Mouse (Mus musculus) heart, embryonic 14.5 days (tissue): ENCODE measurements around the gene Cnr2. TPM values are rescaled to one million over a fixed set of nuclear protein-coding genes. Genes with fewer than 3 reads are reported as not detected.
"Not testable (repeated sequence)": the region's sequence is repeated elsewhere in the genome, so short reads cannot be mapped to it uniquely, and the experiment has no call there.

Source experiments
- ATAC-seq: fragments of 200-750 bp; cut with Nextera tagmentation; 2 replicates; pipeline ENCODE4 v1.8.0; 2017; ENCODE audit warnings: low read depth, moderate TSS enrichment; ENCODE audit not compliant: insufficient number of reproducible peaks, insufficient read depth, low FRiP score
- H3K27ac ChIP-seq, 2 experiments: fragments of 200-500 bp in 1 of 2; fragments of 300-500 bp in 1 of 2; sonication (generic) in 1 of 2; replicated peaks in 1 of 2; 2 replicates each; pipeline ENCODE4 v1.5.1; 2012 to 2014; ENCODE audit warnings: low read depth in 2 of 2, low read length in 2 of 2, control low read depth in 1 of 2, mild to moderate bottlenecking in 1 of 2, mixed read lengths in 1 of 2; ENCODE audit not compliant: control insufficient read depth in 1 of 2, insufficient read depth in 1 of 2
- H3K27me3 ChIP-seq: fragments of 300-500 bp; sonication (generic); 2 replicates; pipeline ENCODE4 v1.6.1; 2014; ENCODE audit warnings: mild to moderate bottlenecking, low read length, control low read depth; ENCODE audit not compliant: control insufficient read depth, insufficient read depth
- H3K36me3 ChIP-seq: fragments of 300-500 bp; sonication (generic); 2 replicates; pipeline ENCODE4 v1.6.1; 2014; ENCODE audit warnings: mild to moderate bottlenecking, control low read depth, low read length, mixed read lengths; ENCODE audit not compliant: control insufficient read depth, insufficient read depth
- H3K4me1 ChIP-seq, 2 experiments: fragments of 200-500 bp in 1 of 2; fragments of 300-500 bp in 1 of 2; sonication (generic) in 1 of 2; 2 replicates each; pipeline ENCODE4 v1.6.1; 2012 to 2014; ENCODE audit warnings: low read length in 2 of 2, control low read depth in 1 of 2, mixed read lengths in 1 of 2; ENCODE audit not compliant: control insufficient read depth in 2 of 2, insufficient read depth in 2 of 2
- H3K4me2 ChIP-seq: fragments of 300-500 bp; sonication (generic); 2 replicates; pipeline ENCODE4 v1.6.1; 2014; ENCODE audit warnings: mild to moderate bottlenecking, low read length
- H3K4me3 ChIP-seq, 2 experiments: fragments of 200-500 bp in 1 of 2; fragments of 300-500 bp in 1 of 2; sonication (generic) in 1 of 2; 2 replicates each; pipeline ENCODE4 v1.5.1; 2012 to 2014; ENCODE audit warnings: low read length in 2 of 2, mild to moderate bottlenecking in 2 of 2, control low read depth in 1 of 2, low read depth in 1 of 2, moderate library complexity in 1 of 2; ENCODE audit not compliant: control insufficient read depth in 1 of 2, insufficient read depth in 1 of 2
- H3K9ac ChIP-seq: fragments of 300-500 bp; sonication (generic); 2 replicates; pipeline ENCODE4 v1.6.1; 2014; ENCODE audit warnings: mild to moderate bottlenecking, low read length
- H3K9me3 ChIP-seq: fragments of 300-500 bp; sonication (generic); 2 replicates; pipeline ENCODE4 v1.6.1; 2016; ENCODE audit warnings: low read length, control low read depth; ENCODE audit not compliant: control insufficient read depth
- WGBS: fragments of 180-500 bp; shearing (Covaris S2); extraction: QIAGEN DNeasy Blood & Tissue Kit; methylation state at CpG from one replicate; pipeline ENCODE4 v1.1.7; 2014; 5-methylcytosine and 5-hydroxymethylcytosine counted together
- polyA plus RNA-seq: library from polyadenylated mRNA; unstranded; fragments of >200 nt; fragmentation: Nextera tagmentation; extraction: Ambion mirVana; gene quantifications from 2 replicates; pipeline ENCODE4 v1.2.1, GENCODE M21; 2014

The Cnr2 gene
- polyA plus RNA-seq, 1 experiment from 2014 or later = 0.36 TPM

- H3K4me3 ChIP-seq = no peak overlapping the region
- H3K36me3 ChIP-seq = peaks cover 36% of the 10 kb centered on the region
- H3K27ac ChIP-seq = no peak overlapping the region
- peaks cover 6 to 8% of the 10 kb centered on the region in 2 experiments; a peak in 2 of 4 replicates for H3K4me1 ChIP-seq
- 67% methylated on average over 7 of the region's 7 CpGs for WGBS
- no peak overlapping the region for H3K4me2 ChIP-seq
- no peaks in the 10 kb centered on the region for H3K9me3 ChIP-seq
- H3K27me3 ChIP-seq = no peaks in the 10 kb centered on the region
- no peak for ATAC-seq
- H3K9ac ChIP-seq = no peak overlapping the region
Measured at GRCm38 (mm10) chr4:135938858-135939257, 43.7 kb downstream of the Cnr2 start.

GRCm38 (mm10) chr4:135941026-135941425 lies 45.8 kb downstream of the Cnr2 start:
- not testable (repeated sequence) for H3K27me3 ChIP-seq, H3K4me2 ChIP-seq, H3K9ac ChIP-seq, H3K27ac ChIP-seq, H3K9me3 ChIP-seq, ATAC-seq, H3K4me3 ChIP-seq
- 87% methylated on average over 8 of the region's 8 CpGs for WGBS
- Histone ChIP-seq H3K36me3 (peaks cover 32% of the 10 kb centered on the region), H3K4me1 (peaks cover 6 to 12% of the 10 kb centered on the region in 2 experiments)

- Histone ChIP-seq H3K4me3 (no peak overlapping the region), H3K4me1 (peaks cover 4 to 12% of the 10 kb centered on the region in 2 experiments), H3K27ac (no peak overlapping the region), H3K36me3 (peaks cover 27% of the 10 kb centered on the region), H3K27me3 (no peaks in the 10 kb centered on the region), H3K4me2 (no peak overlapping the region), H3K9ac (no peak overlapping the region), H3K9me3 (no peaks in the 10 kb centered on the region)
- 37% methylated on average over 6 of the region's 6 CpGs for WGBS
- ATAC-seq = no peak
Measured at GRCm38 (mm10) chr4:135942193-135942592, 47.0 kb downstream of the Cnr2 start.

GRCm38 (mm10) chr4:135943389-135943788 lies 48.2 kb downstream of the Cnr2 start:
- H3K9me3 ChIP-seq = no peaks in the 10 kb centered on the region
- no peak overlapping the region; a peak in 1 of 4 replicates for H3K27ac ChIP-seq
- no peaks in the 10 kb centered on the region for H3K27me3 ChIP-seq
- H3K4me3 ChIP-seq = no peak overlapping the region
- H3K9ac ChIP-seq = no peak overlapping the region
- no peak overlapping the region for H3K4me2 ChIP-seq
- ATAC-seq = no peak
- peaks cover 4 to 15% of the 10 kb centered on the region in 2 experiments for H3K4me1 ChIP-seq
- peaks cover 19% of the 10 kb centered on the region for H3K36me3 ChIP-seq
- WGBS = 38% methylated on average over 4 of the region's 4 CpGs

- no peak for ATAC-seq
- Histone ChIP-seq H3K27me3 (no peaks in the 10 kb centered on the region), H3K4me2 (peak overlapping the region; percentile 87), H3K9ac (peak overlapping the region; percentile 90), H3K27ac (peak overlapping the region; percentile 38 to 64; a peak in 3 of 4 replicates), H3K4me3 (peak overlapping the region; percentile 80 to 94), H3K36me3 (peaks cover 9% of the 10 kb centered on the region), H3K9me3 (no peaks in the 10 kb centered on the region), H3K4me1 (peaks cover 13 to 23% of the 10 kb centered on the region in 2 experiments)
- 80% methylated on average over 10 of the region's 10 CpGs for WGBS
Measured at GRCm38 (mm10) chr4:135945706-135946105, 50.5 kb downstream of the Cnr2 start.

- peak within 1 kb of the TSS; percentile 38 to 73 for H3K27ac ChIP-seq
- H3K9ac ChIP-seq = peak within 1 kb of the TSS; percentile 90
- H3K27me3 ChIP-seq = no peaks in the 10 kb centered on the region
- no peaks in the 10 kb centered on the region; the same call in 1 of the 2 replicates for H3K9me3 ChIP-seq
- H3K36me3 ChIP-seq = peaks cover 10% of the 10 kb centered on the region
- under 1% methylated on average over 22 of the region's 23 CpGs for WGBS
- ATAC-seq = peak; percentile 88
- H3K4me1 ChIP-seq = peaks cover 13 to 23% of the 10 kb centered on the region in 2 experiments
- H3K4me3 ChIP-seq = peak within 1 kb of the TSS; percentile 80 to 94
- H3K4me2 ChIP-seq = peak within 1 kb of the TSS; percentile 87
Measured at GRCm38 (mm10) chr4:135946278-135946658, 51.1 kb downstream of the Cnr2 start, which contains the start of gene Hmgcl. TSS of gene Hmgcl (plus strand) at chr4:135946448.

GRCm38 (mm10) chr4:135946659-135947301 lies 51.6 kb downstream of the Cnr2 start:
- H3K4me3 ChIP-seq = peak overlapping the region; percentile 80 to 94
- ATAC-seq = peak; percentile 6; the same call in 1 of the 2 replicates
- peaks cover 13 to 23% of the 10 kb centered on the region in 2 experiments for H3K4me1 ChIP-seq
- no peaks in the 10 kb centered on the region; the same call in 1 of the 2 replicates for H3K9me3 ChIP-seq
- H3K4me2 ChIP-seq = peak overlapping the region; percentile 87
- peak overlapping the region; percentile 37 to 73 for H3K27ac ChIP-seq
- peaks cover 14% of the 10 kb centered on the region for H3K36me3 ChIP-seq
- WGBS = 2% methylated on average over 28 of the region's 28 CpGs
- peak overlapping the region; percentile 90 for H3K9ac ChIP-seq
- no peaks in the 10 kb centered on the region for H3K27me3 ChIP-seq
